Mouse (Mus musculus): ENCODE results near the gene Crtc1.
A peak's percentile ranks its signal among the peaks of the same experiment; 100 is the strongest.

Gene Crtc1

DNA sequence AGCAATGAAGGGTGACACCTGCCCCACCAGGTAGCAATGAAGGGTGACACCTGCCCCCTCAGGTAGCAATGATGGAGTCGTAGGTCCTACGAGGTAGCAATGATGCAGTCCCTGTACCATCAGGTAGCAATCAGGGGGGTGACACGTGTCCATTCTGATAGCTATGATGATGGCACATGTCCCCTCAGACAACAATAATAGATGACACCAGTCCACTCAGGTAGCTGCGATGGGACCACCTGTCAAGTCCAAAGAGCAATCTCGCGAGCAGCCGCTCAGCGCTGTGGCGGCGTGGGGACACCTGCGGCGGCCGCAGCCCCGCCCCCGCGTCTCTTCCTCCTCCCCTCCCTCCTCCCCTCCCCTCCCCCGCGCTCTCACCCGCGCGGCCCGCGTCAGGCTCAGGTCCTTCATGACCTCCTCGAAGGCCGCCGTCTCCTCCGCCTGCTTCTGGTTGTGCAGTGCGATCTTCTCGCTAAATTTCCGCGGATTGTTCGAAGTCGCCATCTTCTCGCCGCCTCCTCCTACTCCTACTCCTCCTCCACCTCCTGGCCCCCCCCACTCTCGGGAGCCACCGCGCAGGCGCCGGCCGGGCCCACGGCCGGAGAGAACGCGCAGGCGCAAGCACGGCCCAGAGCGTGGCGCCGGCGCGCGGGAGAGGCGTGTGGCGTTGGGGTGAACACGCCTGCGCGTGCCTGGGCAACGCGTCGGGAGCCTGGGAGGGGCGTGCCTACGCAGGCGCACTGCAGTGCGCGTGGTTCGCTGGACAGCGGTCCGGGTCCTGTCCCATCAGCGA, at the start of gene Crtc1:
Gene Crtc1, minus strand, starts transcription at position 525 of the 793 bp plus-strand sequence.
- peak; percentile 98 for DNase-seq

DNA sequence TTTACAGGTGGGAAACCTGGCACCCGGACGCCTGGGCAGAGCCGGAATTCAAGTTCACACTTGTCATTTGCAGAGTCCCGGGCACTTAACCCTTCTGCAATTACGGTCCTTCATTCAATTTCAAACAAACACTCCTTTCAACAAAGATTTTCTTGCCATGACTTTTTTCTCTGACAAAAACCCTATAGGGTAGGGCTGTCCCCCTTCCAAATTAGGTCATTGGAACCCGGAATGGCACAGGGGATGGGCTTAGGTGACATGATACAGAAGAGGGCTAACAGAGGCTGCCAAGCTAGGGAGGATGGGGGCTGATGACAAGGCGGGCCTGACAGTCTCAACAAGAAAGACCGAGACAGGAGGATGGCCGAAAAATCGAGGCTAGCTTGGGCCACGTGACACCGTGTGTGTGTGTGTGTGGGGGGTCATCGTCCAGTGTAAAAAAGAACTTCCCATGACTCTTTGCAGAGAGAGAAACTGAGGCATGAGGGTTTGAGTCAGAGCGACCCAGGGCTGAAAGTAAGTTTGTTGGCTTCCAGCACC, 49.6 kb upstream of the Crtc1 start:
- no peak for DNase-seq

DNA sequence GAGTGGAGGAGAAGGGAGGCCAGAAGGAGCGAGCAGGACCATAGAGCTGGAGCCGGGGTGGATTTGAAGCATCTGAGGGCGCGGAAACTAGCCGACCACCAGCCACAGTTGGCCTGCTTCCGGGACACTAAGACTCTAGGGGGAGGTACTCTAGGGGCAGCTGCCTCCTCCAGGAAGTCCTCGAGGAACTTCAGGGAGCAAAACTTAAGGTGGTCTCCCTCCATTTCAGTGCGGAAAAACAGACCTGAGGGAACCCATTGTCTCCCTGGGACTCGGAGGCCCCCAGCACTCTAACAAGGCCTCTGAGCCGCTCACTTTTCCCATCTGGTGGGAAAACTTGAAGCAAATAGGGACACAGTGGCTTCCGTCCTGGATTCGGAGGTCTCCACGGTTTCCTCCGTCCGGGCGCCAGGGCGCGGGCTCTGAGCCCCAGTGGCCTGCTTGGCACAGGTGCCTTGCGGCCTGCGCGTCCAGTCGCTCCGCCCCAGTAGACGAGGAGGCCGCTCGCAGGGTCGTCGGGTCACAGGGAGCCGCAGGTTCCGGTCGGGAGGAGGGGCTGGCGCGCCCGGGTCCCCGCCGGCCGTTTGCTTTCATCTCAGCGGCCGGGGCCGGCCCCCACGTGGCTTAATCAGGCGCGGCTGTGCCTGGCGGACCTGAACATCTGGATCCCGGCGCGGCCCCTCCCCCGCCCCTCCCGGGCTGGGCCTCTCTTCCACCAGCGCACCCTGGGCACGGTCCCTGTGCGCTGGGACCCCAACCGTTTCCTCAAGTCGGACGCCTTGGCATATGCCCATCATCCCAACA, 48.8 kb upstream of the Crtc1 start:
- no peak for DNase-seq

- DNase-seq = peak; percentile 73
These were observed 47.7 kb upstream of the Crtc1 start, which contains the start of gene Tmem59l for GRCm38 (mm10) chr8:70486941-70487520. Tmem59l (minus strand) TSS chr8:70487358.

DNA sequence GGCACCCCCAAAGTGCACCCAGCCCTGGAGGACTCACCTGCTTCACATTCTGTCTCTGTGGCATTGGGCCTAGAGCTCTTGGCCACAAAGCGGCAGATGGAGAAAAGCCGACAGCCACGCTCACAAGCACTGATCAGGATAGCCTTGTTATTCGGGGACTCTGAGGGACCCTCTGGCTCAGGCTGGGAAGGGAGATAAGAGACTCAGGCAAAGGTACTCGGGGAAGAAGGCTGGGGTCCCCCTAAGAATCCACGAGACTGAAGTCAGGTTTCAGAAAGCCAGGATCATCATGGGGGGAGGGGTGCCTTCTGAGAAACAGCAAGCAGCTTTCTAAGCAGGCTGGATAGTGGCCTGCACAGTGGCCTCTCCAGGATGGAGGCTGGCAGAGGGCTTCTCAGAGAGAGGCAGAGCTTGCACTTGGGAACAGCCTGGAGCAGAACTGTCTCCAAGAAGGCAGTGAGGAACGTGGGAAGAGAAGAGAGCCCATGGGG, 46.9 kb upstream of the Crtc1 start:
- peak; percentile 64 for DNase-seq

DNA sequence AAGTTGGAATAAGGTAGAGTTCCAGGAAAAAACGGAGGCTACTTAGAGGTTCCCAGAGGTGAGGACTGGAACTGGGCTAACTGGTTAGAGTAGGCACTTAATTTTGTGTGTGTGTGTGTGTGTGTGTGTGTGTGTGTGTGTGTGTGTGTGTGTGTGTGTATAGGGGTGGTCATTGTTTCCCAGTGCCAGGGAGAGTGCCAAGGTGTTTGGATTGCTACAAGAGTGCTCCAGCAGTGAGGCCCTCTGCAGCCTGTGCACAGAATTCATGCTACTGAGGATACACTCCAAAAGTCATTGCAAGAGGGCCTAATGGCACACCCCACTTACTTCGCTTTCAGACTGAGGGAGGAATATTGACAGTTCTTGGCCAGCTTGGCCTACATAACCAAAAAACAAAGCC, 43.6 kb upstream of the Crtc1 start:
- DNase-seq = no peak

- no peak for DNase-seq
These were observed 42.5 kb upstream of the Crtc1 start for GRCm38 (mm10) chr8:70481908-70482307.

DNA sequence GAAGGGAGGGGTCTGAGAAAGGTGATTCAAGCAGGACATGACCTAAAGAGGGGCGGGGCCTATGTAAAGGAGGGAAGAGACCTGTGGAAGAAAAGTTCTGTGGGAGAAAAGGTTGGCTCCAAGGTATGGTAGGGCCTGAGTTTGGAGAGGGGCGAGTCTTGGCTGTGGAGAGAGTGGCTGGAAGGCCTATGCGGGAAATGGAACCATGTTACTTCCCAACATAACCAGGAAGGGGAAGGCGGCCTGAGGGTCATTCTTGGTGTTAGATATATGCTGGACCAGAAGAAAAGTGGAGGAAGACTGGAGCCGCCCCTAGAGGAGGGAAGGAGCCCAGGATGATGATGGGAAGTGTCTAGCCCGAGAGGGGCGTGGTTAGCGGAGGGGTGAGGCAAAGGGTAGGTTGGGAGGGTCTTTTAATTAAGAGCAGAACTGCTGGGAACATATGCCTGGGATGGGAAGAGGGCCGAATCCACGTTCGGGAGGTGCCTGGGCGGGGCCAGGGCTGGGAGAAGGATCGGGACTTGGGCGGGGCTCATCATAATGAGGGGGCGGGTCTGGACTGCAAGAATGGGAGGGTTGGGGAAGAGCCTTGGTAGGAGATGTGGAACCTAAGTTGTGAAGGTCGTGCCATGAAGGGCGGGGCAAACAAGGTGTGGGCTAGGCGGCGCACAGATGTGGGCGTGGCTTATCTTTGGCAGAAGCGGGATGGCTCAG, 38.0 kb upstream of the Crtc1 start:
- DNase-seq = peak; percentile 55

- DNase-seq = peak; percentile 95
These were observed 37.2 kb upstream of the Crtc1 start, which contains the start of gene Klhl26 for GRCm38 (mm10) chr8:70476333-70477268. Klhl26 (minus strand) TSS chr8:70476968.

- DNase-seq = peak; percentile 63
These were observed 32.5 kb upstream of the Crtc1 start for GRCm38 (mm10) chr8:70471856-70472255.

DNA sequence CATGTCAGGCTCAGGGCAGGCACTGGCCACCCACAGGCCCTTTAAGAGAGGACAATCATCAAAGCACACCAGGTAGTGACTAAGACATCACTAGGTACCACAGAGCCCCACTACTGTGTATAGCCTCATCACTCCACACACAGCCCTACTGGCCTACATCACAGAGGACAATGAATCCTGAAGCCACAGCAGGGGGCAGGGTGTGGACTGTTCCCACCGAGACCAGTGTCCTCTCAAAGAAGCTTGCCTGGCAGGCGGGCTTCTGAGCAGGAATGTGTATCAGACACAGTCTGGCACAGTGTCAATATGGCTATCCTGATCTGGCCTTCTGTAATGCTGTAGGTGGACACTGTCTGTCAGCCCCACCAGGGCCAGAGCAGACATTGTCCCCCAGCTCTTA, 30.6 kb upstream of the Crtc1 start:
- DNase-seq = no peak

GRCm38 (mm10) chr8:70469295-70469916, 30.0 kb upstream of the Crtc1 start:
- DNase-seq = no peak

DNA sequence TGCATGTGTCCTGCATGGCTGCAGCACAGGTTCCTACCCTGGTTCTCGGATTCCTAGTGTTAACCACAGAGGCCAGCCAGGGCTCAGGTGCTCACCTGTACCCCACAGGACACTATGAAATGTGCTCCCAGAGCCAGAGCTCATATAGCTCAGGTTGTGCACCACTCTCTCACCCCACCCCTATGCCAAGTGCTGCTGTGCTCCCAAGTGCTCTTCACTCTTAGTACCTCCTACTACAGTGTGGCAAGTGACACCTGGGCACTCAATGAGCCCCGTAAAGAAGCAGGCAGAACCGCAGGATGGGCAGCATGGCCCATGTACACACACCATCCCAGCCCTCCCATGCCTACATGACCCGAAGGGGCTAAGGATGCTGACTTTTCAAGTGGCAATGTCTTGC, 29.4 kb upstream of the Crtc1 start:
- no peak for DNase-seq

GRCm38 (mm10) chr8:70467907-70468306, 28.5 kb upstream of the Crtc1 start:
- no peak for DNase-seq

DNA sequence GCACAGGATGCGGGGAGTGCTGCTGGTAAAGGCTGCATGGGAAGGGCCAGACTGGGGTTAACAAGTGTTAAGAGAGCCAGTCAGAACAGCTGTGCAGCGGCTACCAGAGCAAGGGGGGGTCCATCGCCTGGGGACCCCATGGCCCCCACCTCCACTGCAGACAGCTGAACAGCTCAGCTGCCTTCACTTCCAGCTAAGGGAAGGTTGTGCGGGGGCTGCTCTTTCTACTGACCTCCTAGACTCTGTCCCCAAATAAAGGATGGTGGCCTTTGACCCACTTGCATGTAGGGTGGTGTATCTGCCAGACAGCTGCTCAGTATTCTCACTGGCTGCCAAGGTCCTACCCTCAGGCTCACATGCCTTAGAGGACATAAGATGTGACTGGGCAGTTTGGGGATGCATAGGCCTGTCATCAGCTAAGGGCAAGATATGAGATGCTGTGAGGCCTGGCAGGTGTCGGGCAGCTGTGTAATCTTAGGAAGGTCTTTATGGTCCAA, 27.9 kb upstream of the Crtc1 start:
- DNase-seq = no peak

DNA sequence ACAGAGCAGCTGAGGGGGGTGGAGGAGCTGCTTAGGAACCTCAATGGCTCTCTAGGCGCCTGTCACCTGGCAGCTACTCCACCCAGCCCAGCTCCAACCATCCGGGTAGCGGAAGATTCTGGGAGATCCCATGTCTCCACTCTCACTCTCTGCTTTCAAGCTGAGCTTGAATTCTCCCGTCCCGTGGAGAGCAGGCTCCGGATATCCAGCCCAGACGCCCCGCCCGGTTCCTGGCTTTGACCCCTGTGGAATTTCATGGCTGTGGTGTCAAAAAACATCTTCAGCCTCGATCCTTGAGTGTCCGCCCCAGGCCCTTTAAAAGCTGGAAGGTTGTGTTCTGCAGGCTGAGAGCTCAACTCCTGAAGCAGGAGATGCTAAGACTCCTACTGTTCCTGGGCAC, 27.4 kb upstream of the Crtc1 start:
- no peak for DNase-seq

DNA sequence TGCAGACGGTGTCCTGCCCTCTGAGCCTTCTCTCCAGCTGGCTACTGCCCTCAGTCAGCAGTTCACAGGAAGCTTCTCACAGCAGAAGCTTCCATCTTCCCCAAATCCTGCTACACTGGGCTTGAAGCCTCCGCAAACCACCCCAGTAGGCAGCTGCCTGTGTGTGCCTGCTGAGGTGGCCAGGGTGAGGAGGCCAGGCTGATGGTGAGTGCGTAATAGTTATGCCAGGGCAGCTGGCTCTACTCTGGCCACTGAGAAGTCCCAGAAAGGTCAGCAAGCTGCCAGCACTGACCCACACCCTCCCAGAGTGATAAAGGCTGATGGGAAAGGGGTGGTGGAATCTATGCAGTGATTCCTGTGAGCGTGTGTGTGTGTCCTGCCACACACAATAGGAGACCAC, 26.9 kb upstream of the Crtc1 start:
- no peak for DNase-seq

DNA sequence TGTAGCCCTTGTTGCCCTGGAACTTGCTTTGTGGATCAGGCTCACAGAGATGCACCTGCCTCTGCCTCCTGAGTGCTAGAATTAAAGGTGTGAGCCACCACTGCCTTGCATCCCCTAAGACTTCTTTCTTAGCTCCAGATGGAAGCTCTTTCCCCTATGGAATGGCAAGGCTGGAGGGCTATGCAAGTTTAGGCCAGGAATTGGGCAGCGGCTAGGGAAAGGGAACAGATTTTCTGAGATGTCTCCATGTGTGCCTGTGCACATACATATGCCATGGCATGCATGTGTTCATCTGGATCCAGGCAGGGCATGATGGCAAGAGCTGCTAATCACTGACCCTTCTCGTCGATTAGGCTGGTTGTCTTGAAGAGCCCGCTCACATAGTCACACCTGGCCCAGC, 26.3 kb upstream of the Crtc1 start:
- no peak for DNase-seq

DNA sequence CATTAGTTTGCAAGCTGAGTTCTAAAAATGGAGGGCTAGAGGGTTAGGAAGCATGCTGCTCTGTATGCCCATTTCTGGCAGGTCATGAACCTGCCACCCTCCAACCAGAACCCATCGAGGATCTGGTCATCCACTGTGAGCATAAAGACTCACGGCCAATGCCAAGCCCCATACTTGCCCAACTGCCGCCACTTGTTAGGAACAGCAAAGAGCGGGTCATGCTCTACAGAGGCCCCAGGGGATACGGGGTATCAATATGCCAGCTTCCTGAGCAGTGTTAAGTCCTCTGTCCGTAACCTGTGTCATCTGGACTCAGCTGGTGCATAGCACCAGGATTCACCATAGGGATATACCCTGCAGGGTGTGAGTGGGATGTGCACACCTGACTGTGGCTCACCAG, 24.8 kb upstream of the Crtc1 start:
- DNase-seq = no peak

GRCm38 (mm10) chr8:70463306-70463705, 23.9 kb upstream of the Crtc1 start:
- DNase-seq = no peak

- no peak for DNase-seq
These were observed 23.1 kb upstream of the Crtc1 start for GRCm38 (mm10) chr8:70462516-70462813.

Measured in cerebellum, adult 11 months (tissue).